Mouse (Mus musculus): ENCODE measurements around the gene Lrrc23.

GRCm38 (mm10) chr6:124750405-124750804 is 29.1 kb downstream of the Lrrc23 start:
- TF ChIP-seq POLR2A (IDR thresholded peaks at IDR 0.05; ENCODE audit: insufficient read depth, low read length), result no peak
- no peak for TF ChIP-seq CTCF (IDR thresholded peaks at IDR 0.05; ENCODE audit: low read depth, low read length)
- TF ChIP-seq EP300 (IDR thresholded peaks at IDR 0.05; ENCODE audit: insufficient read depth, low read depth, low read length), result no peak
